Comparison of ENCODE assay signal across 11 mouse cellular contexts in genomic region chr13:54079782-54080759, GRCm38 (mm10). TPM values are rescaled to one million over a fixed set of nuclear protein-coding genes. Genes with fewer than 3 reads are reported as not detected.
DNase-seq lines count a peak whose midpoint lies in the region; ATAC-seq and TF ChIP-seq lines count a peak whose summit lies in the region.
"Had no signal": no experiment of that assay in that cellular context is flagged by ENCODE, and none has a peak within 500 bp of the region (broad histone marks: within the 10 kb centered on the region; RNA-seq: fewer than 3 reads in every experiment).

No protein-coding gene starts in this region.

- H3K36me3 ChIP-seq in lung, embryonic 14.5 days (ENCODE audit: insufficient read depth), result peaks cover 7% of the 10 kb centered on the region; the same call in 1 of the 2 replicates
- H3K36me3 ChIP-seq in kidney, embryonic 15.5 days, result peaks cover 10% of the 10 kb centered on the region; the same call in 1 of the 2 replicates

- no peaks in the 10 kb centered on the region for H3K27me3 ChIP-seq in lung, embryonic 14.5 days (ENCODE audit: insufficient read depth, low read length)
- no peaks in the 10 kb centered on the region for H3K27me3 ChIP-seq in kidney, embryonic 15.5 days

- intact Hi-C loops in heart, postnatal 14 days (cut with DNase I), result no loop called here
- intact Hi-C loops in left cerebral cortex, postnatal 14 days (cut with DNase I), result no loop called here

- WGBS in lung, embryonic 14.5 days, result 58% methylated on average over 12 of the region's 12 CpGs
- whole genome bisulfite sequencing in kidney, embryonic 15.5 days, result 72% methylated on average over 12 of the region's 12 CpGs

- DNase-seq in heart, adult 18-20 months, result peak; percentile 35
- DNase-seq in heart, postnatal 14 days, result no peak
- DNase-seq in lung, embryonic 14.5 days, result peak; percentile 50
- DNase-seq in lung, postnatal 4 days, result no peak
- peak; percentile 75 for DNase-seq in yolk sac, embryonic 10.5 days (ENCODE audit: low spot score)
- no peak for DNase-seq in testis, postnatal 10 days (ENCODE audit: low spot score)
- no peak for DNase-seq in left cerebral cortex, postnatal 14 days (ENCODE audit: low spot score in 2 of 2)
- DNase-seq: cerebellum, adult 8-10 months; lung, adult 18-20 months had no signal

- no peaks in the 10 kb centered on the region for H3K9me3 ChIP-seq in lung, embryonic 14.5 days (ENCODE audit: low read depth, low read length)
- no peaks in the 10 kb centered on the region for H3K9me3 ChIP-seq in kidney, embryonic 15.5 days (replicated peaks)

- no peak overlapping the region for H3K9ac ChIP-seq in lung, embryonic 14.5 days
- H3K9ac ChIP-seq in kidney, embryonic 15.5 days, result no peak overlapping the region

- H3K4me3 ChIP-seq in lung, embryonic 14.5 days (ENCODE audit: low read depth, low read length), result no peak overlapping the region
- no peak overlapping the region for H3K4me3 ChIP-seq in kidney, embryonic 15.5 days (replicated peaks)

- H3K4me1 ChIP-seq in lung, embryonic 14.5 days (ENCODE audit: insufficient read depth), result peaks cover 6% of the 10 kb centered on the region; the same call in 1 of the 2 replicates
- peaks cover 32% of the 10 kb centered on the region for H3K4me1 ChIP-seq in kidney, embryonic 15.5 days

- no peak overlapping the region for H3K4me2 ChIP-seq in lung, embryonic 14.5 days
- H3K4me2 ChIP-seq in kidney, embryonic 15.5 days, result no peak overlapping the region

- no peak for ATAC-seq in lung, embryonic 14.5 days (ENCODE audit: insufficient read depth)
- ATAC-seq in kidney, embryonic 15.5 days (replicated peaks; ENCODE audit: low FRiP score), result no peak
- ATAC-seq: CD4-positive, CD25-positive, alpha-beta regulatory T cell, adult 4 months had no signal

- TF ChIP-seq CTCF in lung, embryonic 14.5 days (IDR thresholded peaks at IDR 0.05; ENCODE audit: low read depth), result no peak

- no peak overlapping the region for H3K27ac ChIP-seq in lung, embryonic 14.5 days (ENCODE audit: low read depth)
- H3K27ac ChIP-seq in kidney, embryonic 15.5 days, result peak overlapping the region; percentile 28

RNA-seq across cellular contexts. Expression of gene Sfxn1, which starts 8.4 kb away (rescaled TPM):
- total RNA-seq in heart, adult 18-20 months (2021), result 10 to 100 TPM in 1 of 2 experiments, 1 to 10 TPM in 1; 6.2 to 10.4 TPM
- total RNA-seq in heart, postnatal 14 days (2021), result 1 to 10 TPM; 6.9 to 9.9 TPM
- 81.4 and 83.1 TPM in 2 replicates for polyA plus RNA-seq in lung, embryonic 14.5 days (2014; fragmentation: Nextera tagmentation; extraction: Ambion mirVana)
- polyA plus RNA-seq in kidney, embryonic 15.5 days (2015; fragmentation: Nextera tagmentation; extraction: Ambion mirVana), result 95.7 and 97.2 TPM in 2 replicates
- total RNA-seq in left cerebral cortex, postnatal 14 days (2021), result 10 to 100 TPM; 48.4 to 53.7 TPM

RNA-seq across cellular contexts. Expression of gene Drd1, which starts 24.6 kb away (rescaled TPM):
- total RNA-seq in heart, adult 18-20 months (2021), result under 1 TPM; 0.15 to 0.65 TPM
- 1 to 10 TPM in 1 of 2 experiments, under 1 TPM in 1; 0.41 to 1.0 TPM for total RNA-seq in heart, postnatal 14 days (2021)
- 0.24 TPM in 1 of 2 replicates, not detected in the other for polyA plus RNA-seq in lung, embryonic 14.5 days (2014; fragmentation: Nextera tagmentation; extraction: Ambion mirVana)
- polyA plus RNA-seq in kidney, embryonic 15.5 days (2015; fragmentation: Nextera tagmentation; extraction: Ambion mirVana), result 0.32 and 0.49 TPM in 2 replicates
- 10 to 100 TPM; 17.9 to 29.4 TPM for total RNA-seq in left cerebral cortex, postnatal 14 days (2021)
- polyA plus RNA-seq: CD4-positive, CD25-positive, alpha-beta regulatory T cell, adult 4 months had no signal

Comparison
In these comparisons a context has a peak if more than half of its experiments do, and no peak if none do; other contexts are left out.
1. DNase-seq: peak in heart, adult 18-20 months (2 of 2), lung, embryonic 14.5 days (single experiment) and yolk sac, embryonic 10.5 days (single experiment); none in heart, postnatal 14 days (0 of 2), lung, postnatal 4 days (0 of 2), testis, postnatal 10 days (single experiment) and left cerebral cortex, postnatal 14 days (0 of 2).
2. RNA of gene Sfxn1, which starts 8.4 kb away (total RNA-seq): 48.4 to 53.7 TPM in left cerebral cortex, postnatal 14 days; 6.2 to 10.4 TPM in heart, adult 18-20 months and 6.9 to 9.9 TPM in heart, postnatal 14 days; every median in the first group is over 4 times any median in the second.
3. RNA of gene Drd1, which starts 24.6 kb away (total RNA-seq): 17.9 to 29.4 TPM in left cerebral cortex, postnatal 14 days; 0.41 to 1.0 TPM in heart, postnatal 14 days and 0.15 to 0.65 TPM in heart, adult 18-20 months; every median in the first group is over 4 times any median in the second.